Mouse (Mus musculus): ENCODE measurements around the gene Gm13420. TPM values are rescaled to one million over a fixed set of nuclear protein-coding genes. Genes with fewer than 3 reads are reported as not detected.
A peak's percentile ranks its signal among the peaks of the same experiment; 100 is the strongest.
"Not testable (repeated sequence)": the region's sequence is repeated elsewhere in the genome, so short reads cannot be mapped to it uniquely, and the experiment has no call there.

The Gm13420 gene
- 0.25 TPM in 1 of 2 replicates, not detected in the other for polyA plus RNA-seq (2014; fragmentation: Nextera tagmentation; extraction: Ambion mirVana)

- H3K9ac ChIP-seq (replicated peaks; ENCODE audit: low read length), result peak within 1 kb of the TSS; percentile 6; the same call in 1 of the 2 replicates
- no peaks in the 10 kb centered on the region for H3K36me3 ChIP-seq (replicated peaks; ENCODE audit: control insufficient read depth, insufficient read depth, low read depth, low read length)
- no peak for DNase-seq (ENCODE audit: low spot score)
- peaks cover 36% of the 10 kb centered on the region for H3K27me3 ChIP-seq (ENCODE audit: control insufficient read depth, insufficient read depth, low read length)
- peaks cover 5% of the 10 kb centered on the region for H3K4me1 ChIP-seq (ENCODE audit: control insufficient read depth, insufficient read depth, low read length)
- H3K27ac ChIP-seq (replicated peaks; ENCODE audit: low read depth, low read length), result no peak within 1 kb of the TSS
- H3K4me2 ChIP-seq (ENCODE audit: low read depth, low read length), result peak within 1 kb of the TSS; percentile 33
- 5% methylated on average over 28 of the region's 28 CpGs for WGBS
- H3K9me3 ChIP-seq (replicated peaks; ENCODE audit: control insufficient read depth, low read length), result no peaks in the 10 kb centered on the region
- no peak for ATAC-seq (replicated peaks; ENCODE audit: insufficient number of reproducible peaks, low FRiP score, low TSS enrichment, low read depth)
- H3K4me3 ChIP-seq (ENCODE audit: low read depth, low read length), result peak within 1 kb of the TSS; percentile 6; the same call in 1 of the 2 replicates
These were observed at the start of gene Gm13420 for GRCm38 (mm10) chr2:29751497-29751896. Gene Gm13420, minus strand, starts transcription at chr2:29751685.

GRCm38 (mm10) chr2:29792772-29793487, 41.4 kb upstream of the Gm13420 start:
- Histone ChIP-seq H3K4me2 (ENCODE audit: low read depth, low read length) (no peak overlapping the region), H3K36me3 (replicated peaks; ENCODE audit: control insufficient read depth, insufficient read depth, low read depth, low read length) (no peaks in the 10 kb centered on the region), H3K27ac (replicated peaks; ENCODE audit: low read depth, low read length) (no peak overlapping the region), H3K9me3 (replicated peaks; ENCODE audit: control insufficient read depth, low read length) (no peaks in the 10 kb centered on the region), H3K27me3 (ENCODE audit: control insufficient read depth, insufficient read depth, low read length) (no peaks in the 10 kb centered on the region), H3K4me3 (ENCODE audit: low read depth, low read length) (no peak overlapping the region), H3K9ac (replicated peaks; ENCODE audit: low read length) (no peak overlapping the region), H3K4me1 (ENCODE audit: control insufficient read depth, insufficient read depth, low read length) (no peaks in the 10 kb centered on the region)
- WGBS, result 94% methylated on average over 2 of the region's 2 CpGs
- ATAC-seq (replicated peaks; ENCODE audit: insufficient number of reproducible peaks, low FRiP score, low TSS enrichment, low read depth) (no peak), DNase-seq (ENCODE audit: low spot score) (no peak)

- WGBS, result under 1% methylated on average over 45 of the region's 45 CpGs
- ATAC-seq (replicated peaks; ENCODE audit: insufficient number of reproducible peaks, low FRiP score, low TSS enrichment, low read depth), result peak; percentile 87
These were observed 36.6 kb upstream of the Gm13420 start, which contains the start of gene Trub2 for GRCm38 (mm10) chr2:29787937-29788681. Gene Trub2, minus strand, starts transcription at chr2:29788502.

GRCm38 (mm10) chr2:29787104-29787917, 35.8 kb upstream of the Gm13420 start, which contains the start of gene Coq4:
Gene Coq4, plus strand, starts transcription at chr2:29787493.
- Histone ChIP-seq H3K9me3 (replicated peaks; ENCODE audit: control insufficient read depth, low read length) (no peaks in the 10 kb centered on the region), H3K36me3 (replicated peaks; ENCODE audit: control insufficient read depth, insufficient read depth, low read depth, low read length) (peaks cover 15% of the 10 kb centered on the region), H3K4me1 (ENCODE audit: control insufficient read depth, insufficient read depth, low read length) (no peaks in the 10 kb centered on the region; the same call in 1 of the 2 replicates), H3K4me3 (ENCODE audit: low read depth, low read length) (peak within 1 kb of the TSS; percentile 84), H3K27me3 (ENCODE audit: control insufficient read depth, insufficient read depth, low read length) (no peaks in the 10 kb centered on the region), H3K4me2 (ENCODE audit: low read depth, low read length) (peak within 1 kb of the TSS; percentile 75), H3K27ac (replicated peaks; ENCODE audit: low read depth, low read length) (0 out of 2 replicates have a peak within 1 kb of the TSS, but pooled peaks have one; percentile 8), H3K9ac (replicated peaks; ENCODE audit: low read length) (peak within 1 kb of the TSS; percentile 81)
- ATAC-seq (replicated peaks; ENCODE audit: insufficient number of reproducible peaks, low FRiP score, low TSS enrichment, low read depth) (peak; percentile 77), DNase-seq (ENCODE audit: low spot score) (peak; percentile 97)
- WGBS, result 2% methylated on average over 31 of the region's 31 CpGs

More at GRCm38 (mm10) chr2:29787937-29788681, 36.6 kb upstream of the Gm13420 start, which contains the start of gene Trub2:
- H3K27me3 ChIP-seq (ENCODE audit: control insufficient read depth, insufficient read depth, low read length), result no peaks in the 10 kb centered on the region
- peak within 1 kb of the TSS; percentile 84 for H3K4me3 ChIP-seq (ENCODE audit: low read depth, low read length)
- peak within 1 kb of the TSS; percentile 81 for H3K9ac ChIP-seq (replicated peaks; ENCODE audit: low read length)
- peaks cover 13% of the 10 kb centered on the region for H3K36me3 ChIP-seq (replicated peaks; ENCODE audit: control insufficient read depth, insufficient read depth, low read depth, low read length)
- H3K4me1 ChIP-seq (ENCODE audit: control insufficient read depth, insufficient read depth, low read length), result no peaks in the 10 kb centered on the region; the same call in 1 of the 2 replicates
- H3K27ac ChIP-seq (replicated peaks; ENCODE audit: low read depth, low read length), result 0 out of 2 replicates have a peak within 1 kb of the TSS, but pooled peaks have one; percentile 8
- H3K4me2 ChIP-seq (ENCODE audit: low read depth, low read length), result peak within 1 kb of the TSS; percentile 75
- peak; percentile 81 for DNase-seq (ENCODE audit: low spot score)
- H3K9me3 ChIP-seq (replicated peaks; ENCODE audit: control insufficient read depth, low read length), result no peaks in the 10 kb centered on the region

- H3K9ac ChIP-seq (replicated peaks; ENCODE audit: low read length), result no peak overlapping the region
- H3K4me1 ChIP-seq (ENCODE audit: control insufficient read depth, insufficient read depth, low read length), result no peaks in the 10 kb centered on the region; the same call in 1 of the 2 replicates
- H3K9me3 ChIP-seq (replicated peaks; ENCODE audit: control insufficient read depth, low read length), result no peaks in the 10 kb centered on the region
- ATAC-seq (replicated peaks; ENCODE audit: insufficient number of reproducible peaks, low FRiP score, low TSS enrichment, low read depth) (no peak), DNase-seq (ENCODE audit: low spot score) (no peak)
- no peaks in the 10 kb centered on the region for H3K27me3 ChIP-seq (ENCODE audit: control insufficient read depth, insufficient read depth, low read length)
- peaks cover 26% of the 10 kb centered on the region for H3K36me3 ChIP-seq (replicated peaks; ENCODE audit: control insufficient read depth, insufficient read depth, low read depth, low read length)
- H3K4me2 ChIP-seq (ENCODE audit: low read depth, low read length), result no peak overlapping the region
- H3K27ac ChIP-seq (replicated peaks; ENCODE audit: low read depth, low read length), result no peak overlapping the region
- WGBS, result 68% methylated on average over 4 of the region's 4 CpGs
- H3K4me3 ChIP-seq (ENCODE audit: low read depth, low read length), result no peak overlapping the region
These were observed 32.8 kb upstream of the Gm13420 start for GRCm38 (mm10) chr2:29784290-29784689.

GRCm38 (mm10) chr2:29781256-29781655, 29.8 kb upstream of the Gm13420 start:
- H3K4me2 ChIP-seq (ENCODE audit: low read depth, low read length); ATAC-seq (replicated peaks; ENCODE audit: insufficient number of reproducible peaks, low FRiP score, low TSS enrichment, low read depth); H3K27ac ChIP-seq (replicated peaks; ENCODE audit: low read depth, low read length); H3K9ac ChIP-seq (replicated peaks; ENCODE audit: low read length); H3K4me3 ChIP-seq (ENCODE audit: low read depth, low read length); DNase-seq (ENCODE audit: low spot score); H3K9me3 ChIP-seq (replicated peaks; ENCODE audit: control insufficient read depth, low read length); H3K4me1 ChIP-seq (ENCODE audit: control insufficient read depth, insufficient read depth, low read length); H3K27me3 ChIP-seq (ENCODE audit: control insufficient read depth, insufficient read depth, low read length): not testable (repeated sequence)
- peaks cover 36% of the 10 kb centered on the region for H3K36me3 ChIP-seq (replicated peaks; ENCODE audit: control insufficient read depth, insufficient read depth, low read depth, low read length)
- WGBS, result 94% methylated on average over 2 of the region's 2 CpGs

GRCm38 (mm10) chr2:29773323-29773722, 21.8 kb upstream of the Gm13420 start:
- peaks cover 8% of the 10 kb centered on the region for H3K36me3 ChIP-seq (replicated peaks; ENCODE audit: control insufficient read depth, insufficient read depth, low read depth, low read length)
- 97% methylated on average over 4 of the region's 4 CpGs for WGBS
- no peaks in the 10 kb centered on the region for H3K4me1 ChIP-seq (ENCODE audit: control insufficient read depth, insufficient read depth, low read length)
- H3K27ac ChIP-seq (replicated peaks; ENCODE audit: low read depth, low read length), result no peak overlapping the region
- no peaks in the 10 kb centered on the region for H3K9me3 ChIP-seq (replicated peaks; ENCODE audit: control insufficient read depth, low read length)
- DNase-seq (ENCODE audit: low spot score) (no peak), ATAC-seq (replicated peaks; ENCODE audit: insufficient number of reproducible peaks, low FRiP score, low TSS enrichment, low read depth) (no peak)
- H3K27me3 ChIP-seq (ENCODE audit: control insufficient read depth, insufficient read depth, low read length), result no peaks in the 10 kb centered on the region
- no peak overlapping the region for H3K4me3 ChIP-seq (ENCODE audit: low read depth, low read length)
- H3K4me2 ChIP-seq (ENCODE audit: low read depth, low read length), result no peak overlapping the region
- H3K9ac ChIP-seq (replicated peaks; ENCODE audit: low read length), result no peak overlapping the region
